Mouse (Mus musculus) midbrain, embryonic 16.5 days (tissue): ENCODE measurements at regions not wholly inside any gene's neighbourhood (a gene's known extent, or its start where the extent isn't known, plus 50 kb on each side); places are given as distances from the start of the nearest gene placed in this dataset.

Source experiments
- ATAC-seq: fragments of 200-750 bp; cut with Nextera tagmentation; 2 replicates; pipeline ENCODE4 v1.8.0; 2017; ENCODE audit warnings: moderate TSS enrichment
- H3K27ac ChIP-seq: fragments of 300-500 bp; sonication (generic); 2 replicates; pipeline ENCODE4 v1.5.1; 2014; ENCODE audit warnings: mild to moderate bottlenecking, low read length, mixed read lengths
- H3K27me3 ChIP-seq: fragments of 300-500 bp; sonication (generic); 2 replicates; pipeline ENCODE4 v1.6.1; 2014; ENCODE audit warnings: low read depth, low read length, mixed read lengths; ENCODE audit not compliant: control insufficient read depth, insufficient read depth
- H3K36me3 ChIP-seq: fragments of 300-500 bp; sonication (generic); 2 replicates; pipeline ENCODE4 v1.6.1; 2014; ENCODE audit warnings: mild to moderate bottlenecking, low read length, moderate library complexity, mixed read lengths; ENCODE audit not compliant: control insufficient read depth, insufficient read depth
- H3K4me1 ChIP-seq: fragments of 300-500 bp; sonication (generic); 2 replicates; pipeline ENCODE4 v1.6.1; 2014; ENCODE audit warnings: mild to moderate bottlenecking, low read length, mixed read lengths; ENCODE audit not compliant: control insufficient read depth, insufficient read depth
- H3K4me2 ChIP-seq: fragments of 300-500 bp; sonication (generic); 2 replicates; pipeline ENCODE4 v1.6.1; 2014; ENCODE audit warnings: mild to moderate bottlenecking, low read length, mixed read lengths
- H3K4me3 ChIP-seq: fragments of 300-500 bp; sonication (generic); 2 replicates; pipeline ENCODE4 v1.5.1; 2014; ENCODE audit warnings: low read depth, mild to moderate bottlenecking, low read length, moderate library complexity, mixed read lengths
- H3K9ac ChIP-seq: fragments of 300-500 bp; sonication (generic); 2 replicates; pipeline ENCODE4 v1.6.1; 2014; ENCODE audit warnings: low read depth, low read length, mixed read lengths
- H3K9me3 ChIP-seq: fragments of 300-500 bp; sonication (generic); replicated peaks from 2 replicates; pipeline ENCODE4 v1.6.1; 2014; ENCODE audit warnings: mild to moderate bottlenecking, low read length, mixed read lengths; ENCODE audit not compliant: control insufficient read depth, poor library complexity, severe bottlenecking
- WGBS: fragments of 180-500 bp; shearing (Covaris S2); extraction: QIAGEN DNeasy Blood & Tissue Kit; methylation state at CpG from one replicate; pipeline ENCODE4 v1.1.7; 2014; 5-methylcytosine and 5-hydroxymethylcytosine counted together

- no peak for ATAC-seq
- Histone ChIP-seq H3K36me3 (no peaks in the 10 kb centered on the region), H3K4me1 (peaks cover 4% of the 10 kb centered on the region; the same call in 1 of the 2 replicates), H3K27ac (no peak overlapping the region), H3K9me3 (no peaks in the 10 kb centered on the region), H3K9ac (no peak overlapping the region), H3K27me3 (no peaks in the 10 kb centered on the region), H3K4me3 (no peak overlapping the region), H3K4me2 (no peak overlapping the region)
- WGBS = 60% methylated on average over 4 of the region's 4 CpGs
These were observed 299.9 kb upstream of the Nbea start for GRCm38 (mm10) chr3:56483370-56483769.

GRCm38 (mm10) chr3:56479529-56479928, 296.0 kb upstream of the Nbea start:
- Histone ChIP-seq H3K9me3 (no peaks in the 10 kb centered on the region), H3K4me1 (peaks cover 9% of the 10 kb centered on the region), H3K36me3 (no peaks in the 10 kb centered on the region), H3K9ac (no peak overlapping the region), H3K4me2 (no peak overlapping the region), H3K27ac (no peak overlapping the region), H3K27me3 (no peaks in the 10 kb centered on the region), H3K4me3 (no peak overlapping the region)
- ATAC-seq = no peak
- WGBS = 37% methylated on average over 1 of the region's 1 CpGs

- 87% methylated on average over 6 of the region's 6 CpGs for WGBS
These were observed 295.1 kb upstream of the Nbea start for GRCm38 (mm10) chr3:56478544-56479140.

GRCm38 (mm10) chr3:56475529-56476527, 292.3 kb upstream of the Nbea start:
- Histone ChIP-seq H3K4me3 (no peak overlapping the region), H3K4me2 (no peak overlapping the region), H3K4me1 (peaks cover 16% of the 10 kb centered on the region), H3K27me3 (no peaks in the 10 kb centered on the region), H3K9ac (no peak overlapping the region), H3K27ac (peak overlapping the region; percentile 47), H3K36me3 (no peaks in the 10 kb centered on the region), H3K9me3 (no peaks in the 10 kb centered on the region)
- peak; percentile 70; the same call in 1 of the 2 replicates for ATAC-seq
- 24% methylated on average over 3 of the region's 3 CpGs for WGBS

More at GRCm38 (mm10) chr3:56478544-56479140, 295.1 kb upstream of the Nbea start:
- H3K9me3 ChIP-seq = no peaks in the 10 kb centered on the region
- ATAC-seq = no peak
- no peak overlapping the region for H3K27ac ChIP-seq
- no peak overlapping the region for H3K9ac ChIP-seq
- no peaks in the 10 kb centered on the region for H3K27me3 ChIP-seq
- no peak overlapping the region for H3K4me2 ChIP-seq
- no peak overlapping the region for H3K4me3 ChIP-seq
- H3K36me3 ChIP-seq = no peaks in the 10 kb centered on the region
- peaks cover 9% of the 10 kb centered on the region for H3K4me1 ChIP-seq

GRCm38 (mm10) chr3:56472651-56473050, 289.1 kb upstream of the Nbea start:
- 21% methylated on average over 6 of the region's 6 CpGs for WGBS

GRCm38 (mm10) chr3:56471823-56472222, 288.3 kb upstream of the Nbea start:
- Histone ChIP-seq H3K4me1 (peaks cover 16% of the 10 kb centered on the region), H3K9me3 (no peaks in the 10 kb centered on the region), H3K4me2 (no peak overlapping the region), H3K27ac (no peak overlapping the region), H3K27me3 (no peaks in the 10 kb centered on the region), H3K9ac (no peak overlapping the region), H3K36me3 (no peaks in the 10 kb centered on the region), H3K4me3 (no peak overlapping the region)
- ATAC-seq = no peak
- 20% methylated on average over 5 of the region's 5 CpGs for WGBS

More at GRCm38 (mm10) chr3:56472651-56473050, 289.1 kb upstream of the Nbea start:
- no peaks in the 10 kb centered on the region for H3K9me3 ChIP-seq
- no peak overlapping the region for H3K4me2 ChIP-seq
- H3K27me3 ChIP-seq = no peaks in the 10 kb centered on the region
- H3K4me1 ChIP-seq = peaks cover 16% of the 10 kb centered on the region
- H3K4me3 ChIP-seq = no peak overlapping the region
- H3K9ac ChIP-seq = no peak overlapping the region
- H3K27ac ChIP-seq = no peak overlapping the region
- ATAC-seq = no peak
- no peaks in the 10 kb centered on the region for H3K36me3 ChIP-seq

GRCm38 (mm10) chr3:56471185-56471584, 287.7 kb upstream of the Nbea start:
- Histone ChIP-seq H3K9ac (no peak overlapping the region), H3K27ac (no peak overlapping the region), H3K27me3 (no peaks in the 10 kb centered on the region), H3K4me1 (peaks cover 14% of the 10 kb centered on the region), H3K4me3 (no peak overlapping the region), H3K4me2 (no peak overlapping the region), H3K36me3 (no peaks in the 10 kb centered on the region), H3K9me3 (no peaks in the 10 kb centered on the region)
- no peak for ATAC-seq
- WGBS = 9% methylated on average over 1 of the region's 1 CpGs

GRCm38 (mm10) chr3:56457625-56458024, 274.1 kb upstream of the Nbea start:
- H3K36me3 ChIP-seq = no peaks in the 10 kb centered on the region
- no peaks in the 10 kb centered on the region for H3K27me3 ChIP-seq
- H3K4me2 ChIP-seq = no peak overlapping the region
- peaks cover 7% of the 10 kb centered on the region for H3K4me1 ChIP-seq
- H3K9ac ChIP-seq = no peak overlapping the region; the same call in 1 of the 2 replicates
- 38% methylated on average over 4 of the region's 4 CpGs for WGBS
- H3K9me3 ChIP-seq = no peaks in the 10 kb centered on the region
- peak; percentile 32; the same call in 1 of the 2 replicates for ATAC-seq
- peak overlapping the region; percentile 67 for H3K27ac ChIP-seq
- H3K4me3 ChIP-seq = no peak overlapping the region

- no peaks in the 10 kb centered on the region for H3K36me3 ChIP-seq
- no peaks in the 10 kb centered on the region for H3K9me3 ChIP-seq
- no peak overlapping the region for H3K27ac ChIP-seq
- peaks cover 7% of the 10 kb centered on the region for H3K4me1 ChIP-seq
- no peak overlapping the region for H3K9ac ChIP-seq
- no peaks in the 10 kb centered on the region for H3K27me3 ChIP-seq
- no peak overlapping the region for H3K4me3 ChIP-seq
- 26% methylated on average over 6 of the region's 6 CpGs for WGBS
- no peak overlapping the region for H3K4me2 ChIP-seq
- ATAC-seq = peak; percentile 58; the same call in 1 of the 2 replicates
These were observed 272.8 kb upstream of the Nbea start for GRCm38 (mm10) chr3:56456317-56456716.
